Mouse (Mus musculus): ENCODE measurements at regions not wholly inside any gene's neighbourhood (a gene's known extent, or its start where the extent isn't known, plus 50 kb on each side); places are given as distances from the start of the nearest gene placed in this dataset.

DNA sequence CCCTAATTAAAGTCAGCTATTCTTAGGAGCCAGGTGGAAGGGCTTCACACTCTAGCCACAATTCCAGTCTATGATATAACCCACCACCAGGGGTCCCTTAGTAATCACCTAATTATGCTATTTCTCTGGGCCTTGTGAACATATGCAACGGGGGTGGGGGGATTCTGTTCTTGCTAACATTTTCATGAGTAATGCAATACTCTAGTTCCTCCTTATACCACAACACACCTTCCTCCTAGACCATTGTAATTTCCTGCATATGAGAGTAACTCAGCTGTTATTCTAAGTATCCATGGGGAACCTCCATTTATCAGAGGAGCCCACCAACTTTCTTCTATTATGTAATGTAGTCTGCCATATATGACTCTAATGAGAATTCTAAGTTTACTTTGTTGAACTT is 1085.4 kb upstream of the Zfp386 start:
- TF ChIP-seq CTCF (IDR thresholded peaks at IDR 0.05; ENCODE audit: low read depth, low read length) (no peak), POLR2AphosphoS5 (IDR thresholded peaks at IDR 0.05; ENCODE audit: insufficient replicate concordance, low read depth, low read length) (no peak), GATA1 (IDR thresholded peaks at IDR 0.05; ENCODE audit: borderline replicate concordance, low read length) (no peak), GATA2 (IDR thresholded peaks at IDR 0.05; ENCODE audit: borderline replicate concordance, low read depth, low read length) (no peak)

Measured in G1E (cell line).